Mouse (Mus musculus) spleen, adult 18-20 months (tissue): ENCODE measurements around the gene Frmpd1.

Experiments
- DNase-seq, 2 experiments: peaks; one replicate each; pipeline ENCODE4 v3.0.0; 2022; ENCODE audit warnings: mixed read lengths in 2 of 2

Frmpd1 gene

GRCm38 (mm10) chr4:45184521-45185330 lies at the start of gene Frmpd1:
Frmpd1 (plus strand) TSS chr4:45184875.
- peak in 1 of 2 experiments; percentile 30 for DNase-seq

GRCm38 (mm10) chr4:45137636-45138035 lies 47.0 kb upstream of the Frmpd1 start:
- DNase-seq: no peak

- no peak for DNase-seq
Measured at GRCm38 (mm10) chr4:45141835-45142234, 42.8 kb upstream of the Frmpd1 start.

GRCm38 (mm10) chr4:45142411-45142810 lies 42.3 kb upstream of the Frmpd1 start:
- DNase-seq: no peak

DNA sequence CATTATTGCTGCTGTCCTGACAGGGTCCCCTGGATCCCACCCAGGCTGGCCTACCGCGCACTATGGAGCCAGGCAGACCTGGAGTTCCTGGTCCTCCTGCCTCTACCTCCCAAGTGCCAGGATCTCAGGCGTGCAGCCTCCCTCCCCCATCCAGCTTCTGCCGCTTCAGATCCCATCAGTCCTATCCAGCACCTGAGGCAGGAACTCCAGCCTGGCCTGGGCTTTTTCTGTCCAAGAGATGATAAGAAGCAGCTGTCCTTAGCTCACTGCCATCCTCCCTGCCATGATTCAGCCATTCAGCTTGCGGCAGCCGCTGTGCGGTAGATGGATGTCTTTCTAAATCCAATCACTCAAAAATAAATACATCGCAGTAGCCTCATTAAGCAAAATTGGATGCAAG lies 41.7 kb upstream of the Frmpd1 start:
- no peak for DNase-seq

GRCm38 (mm10) chr4:45156433-45156832 lies 28.2 kb upstream of the Frmpd1 start:
- DNase-seq: no peak

DNA sequence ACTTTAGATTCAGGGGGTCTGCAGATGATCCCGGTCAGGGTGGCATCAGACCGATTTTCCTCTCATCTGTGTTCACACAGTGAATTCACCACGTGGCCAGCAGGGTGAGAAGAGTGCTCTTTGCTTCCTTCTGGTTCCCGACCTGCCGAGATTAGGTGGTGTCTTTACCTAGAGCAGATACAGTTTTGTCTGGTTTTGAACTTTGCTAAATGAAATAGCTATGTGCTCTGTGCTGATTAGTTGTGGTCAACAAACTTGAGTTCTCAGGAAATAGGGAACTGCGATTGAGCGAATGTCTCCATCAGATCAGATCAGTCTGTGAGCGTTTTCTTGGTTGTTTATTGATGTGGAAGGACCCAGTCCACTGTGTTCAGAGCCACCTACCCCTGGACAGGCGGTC lies 26.1 kb upstream of the Frmpd1 start:
- DNase-seq: no peak

- DNase-seq: no peak
Measured at GRCm38 (mm10) chr4:45160773-45161172, 23.9 kb upstream of the Frmpd1 start.

- DNase-seq: no peak
Measured at GRCm38 (mm10) chr4:45163711-45164110, 21.0 kb upstream of the Frmpd1 start.

DNA sequence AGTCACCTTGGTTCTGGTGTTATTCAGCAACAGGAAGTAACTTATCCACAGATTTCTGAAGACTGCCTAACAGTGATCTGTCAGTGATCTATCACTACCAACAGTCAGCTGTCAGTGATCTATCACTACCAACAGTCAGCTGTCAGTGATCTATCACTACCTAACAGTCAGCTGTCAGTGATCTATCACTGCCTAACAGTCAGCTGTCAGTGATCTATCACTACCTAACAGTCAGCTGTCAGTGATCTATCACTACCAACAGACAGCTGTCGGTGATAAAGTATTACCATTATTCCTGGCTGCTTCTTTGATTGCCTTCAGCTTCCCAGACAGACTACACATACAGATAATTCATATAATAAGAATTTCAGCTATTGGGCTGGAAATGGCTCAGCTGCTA lies 19.2 kb upstream of the Frmpd1 start:
- DNase-seq: no peak

DNA sequence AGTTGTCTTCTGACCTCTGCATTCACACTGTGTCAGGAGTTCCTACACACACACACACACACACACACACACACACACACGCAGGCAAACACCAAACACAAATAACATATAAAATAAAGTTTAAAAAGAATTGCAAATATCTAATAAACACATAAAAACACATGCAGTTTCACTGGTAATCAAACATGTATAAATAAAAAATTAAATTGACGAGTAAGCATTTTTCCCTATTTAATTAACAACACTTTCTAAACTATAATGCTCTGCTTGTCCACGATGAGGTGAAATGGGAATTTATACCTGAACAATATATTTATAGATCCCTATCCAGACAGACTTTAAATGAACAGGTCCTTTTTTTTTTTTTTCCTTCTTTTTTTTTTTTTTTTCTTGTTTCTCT lies 18.7 kb upstream of the Frmpd1 start:
- no peak for DNase-seq

- DNase-seq: no peak
Measured at GRCm38 (mm10) chr4:45171340-45171739, 13.3 kb upstream of the Frmpd1 start.

DNA sequence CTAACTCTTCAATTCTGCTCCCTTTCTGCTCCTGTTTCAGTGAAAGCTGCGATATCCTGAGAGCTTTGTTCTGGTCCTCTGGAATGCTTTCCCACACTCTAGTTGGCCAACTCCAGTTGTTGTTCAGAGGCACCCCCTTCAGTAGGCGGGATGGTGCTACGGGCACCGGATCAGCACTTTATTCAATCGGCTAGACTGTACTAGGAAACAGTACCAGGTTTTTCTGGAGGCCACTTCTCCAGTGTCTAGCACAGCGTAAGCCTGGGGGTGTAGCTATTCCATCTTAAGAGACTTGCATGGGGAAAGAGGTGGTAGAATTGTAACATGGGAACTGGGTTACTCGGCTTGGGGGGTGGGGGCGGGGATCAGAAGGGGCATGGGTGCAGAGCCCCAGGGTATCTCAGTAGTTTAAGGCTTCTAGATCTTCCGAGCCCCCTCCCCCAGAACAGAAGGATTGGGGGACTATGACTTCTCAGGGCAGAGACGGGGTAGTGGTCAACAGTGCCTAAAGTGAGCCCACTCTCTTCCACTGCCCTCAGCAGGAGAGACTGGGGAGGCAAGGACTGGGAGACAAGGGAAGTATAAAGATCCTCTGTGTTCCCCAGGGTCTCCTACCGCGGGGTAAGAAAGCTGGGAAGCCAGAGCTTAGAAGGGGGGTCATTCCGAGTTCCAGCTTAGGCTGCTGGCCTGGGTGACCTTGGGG lies 706 bp upstream of the Frmpd1 start:
- no peak for DNase-seq

- DNase-seq: no peak
Measured at GRCm38 (mm10) chr4:45185331-45185669, 625 bp downstream of the Frmpd1 start.

DNA sequence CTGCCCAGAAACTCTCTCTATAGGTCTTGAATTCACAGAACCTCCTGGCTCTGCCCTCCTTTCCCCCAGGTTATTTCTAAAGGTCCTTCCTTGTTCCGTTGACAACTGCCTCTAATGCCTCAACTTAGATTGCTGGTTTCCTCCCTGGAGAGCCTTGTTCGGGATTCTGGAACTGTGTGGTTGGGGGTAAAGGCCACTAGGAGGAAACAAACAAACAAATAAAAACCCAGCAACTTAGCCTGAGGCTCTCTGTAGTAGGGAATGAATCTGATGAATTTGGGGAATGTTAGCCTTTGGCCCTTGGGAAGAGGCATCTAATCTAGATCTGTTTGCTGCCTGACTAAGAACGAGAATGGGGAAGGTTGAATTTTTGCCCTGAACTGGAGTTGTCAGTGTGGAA lies 13.6 kb downstream of the Frmpd1 start:
- DNase-seq: no peak

GRCm38 (mm10) chr4:45203283-45203682 lies 18.6 kb downstream of the Frmpd1 start:
- no peak for DNase-seq

DNA sequence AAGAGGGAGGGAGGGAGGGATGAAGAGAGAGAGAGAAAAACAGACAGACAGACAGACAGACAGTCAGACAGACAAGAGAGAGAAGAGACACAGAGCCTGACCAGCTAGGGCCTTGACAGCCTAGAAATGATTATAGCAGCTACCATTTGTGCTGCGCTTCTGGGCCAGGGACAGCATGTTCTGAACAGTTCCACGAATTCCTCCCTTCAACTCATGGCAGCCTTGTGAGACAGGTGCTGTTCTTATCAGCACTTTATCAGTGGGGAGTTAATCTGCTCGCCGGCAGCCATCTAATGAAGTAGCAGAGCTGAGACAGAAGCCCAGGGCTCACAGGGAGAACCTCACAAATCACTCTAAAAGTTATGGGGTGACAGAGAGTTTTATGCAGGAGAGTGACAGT lies 22.8 kb downstream of the Frmpd1 start:
- DNase-seq: no peak

DNA sequence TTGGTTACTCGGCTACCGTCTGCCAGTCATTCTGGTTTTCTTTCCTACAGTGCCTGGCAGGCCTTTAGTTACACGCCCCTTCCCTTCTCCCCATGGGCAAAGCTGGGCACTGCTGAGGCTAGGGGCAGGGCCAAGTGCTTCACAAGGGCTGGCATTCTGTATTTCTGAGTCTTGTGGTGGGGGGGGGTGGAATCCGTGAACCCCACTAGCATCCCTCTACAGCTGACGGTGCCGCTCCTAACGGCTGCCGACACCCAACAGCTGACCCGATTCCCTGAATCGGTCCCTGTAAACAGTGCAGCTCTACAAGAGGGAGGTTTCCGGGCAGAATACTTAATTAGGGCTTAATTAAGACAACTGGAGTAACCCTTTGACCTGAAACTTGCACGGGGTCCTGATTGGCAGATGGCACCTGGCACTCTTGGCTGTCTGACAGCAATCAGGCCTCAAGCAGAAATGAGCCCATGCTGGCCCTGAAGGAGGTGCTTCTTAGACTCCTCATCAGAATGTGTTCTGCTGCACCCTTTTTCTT lies 24.2 kb downstream of the Frmpd1 start:
- DNase-seq: no peak

DNA sequence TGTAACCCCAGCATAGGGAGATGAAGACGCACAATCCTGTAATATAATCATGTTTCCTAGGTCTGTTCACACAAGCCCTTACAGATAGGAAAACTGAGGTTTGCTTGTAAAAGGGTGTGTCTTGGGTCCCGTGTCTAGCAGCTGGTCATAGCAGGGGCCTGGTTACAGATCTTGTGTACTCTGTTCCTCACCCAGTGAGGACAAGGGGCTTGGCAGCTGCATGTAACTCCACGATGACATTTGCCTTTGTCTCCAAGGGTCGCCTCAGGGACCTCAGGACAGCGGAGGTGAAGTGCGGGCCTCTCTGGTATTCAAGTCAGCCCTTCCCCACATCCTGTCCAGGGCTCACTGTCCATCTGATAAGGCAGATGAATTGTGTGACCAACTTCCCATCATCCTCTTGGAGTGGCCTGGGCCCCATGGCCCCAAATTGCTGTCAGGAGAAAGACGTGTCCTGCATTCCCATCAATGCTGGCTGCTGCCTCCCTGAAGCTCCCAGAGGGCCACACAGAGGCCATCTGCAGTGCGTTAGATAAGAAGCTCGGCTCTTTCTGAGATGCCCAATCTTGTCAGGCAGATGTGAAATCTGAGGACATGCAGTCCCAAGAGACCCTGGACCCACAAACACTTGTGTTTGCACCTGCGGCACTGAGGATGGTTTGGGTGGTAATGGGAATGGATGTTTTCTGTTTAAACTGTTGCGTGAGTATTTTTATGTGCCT lies 27.8 kb downstream of the Frmpd1 start:
- no peak for DNase-seq

DNA sequence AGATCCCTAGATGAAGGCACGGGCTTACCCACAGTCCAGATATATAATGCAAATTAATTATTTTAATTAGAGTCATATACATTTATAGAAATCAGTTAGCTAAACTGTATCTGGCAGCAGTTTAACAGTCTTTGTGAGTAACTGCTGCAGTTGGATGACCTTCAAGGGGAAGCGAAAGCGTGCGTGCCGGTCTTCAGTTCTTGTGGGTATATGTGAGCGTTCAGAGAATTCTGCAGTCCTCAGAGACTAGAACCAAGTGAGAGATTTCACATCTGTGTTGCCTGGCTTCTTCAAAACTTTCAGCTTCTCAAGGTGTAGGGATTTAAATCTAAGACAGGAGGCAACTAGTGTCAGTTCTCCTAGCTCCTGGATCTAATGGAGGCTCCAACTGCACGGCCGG lies 35.3 kb downstream of the Frmpd1 start:
- DNase-seq: peak in 1 of 2 experiments; percentile 16

GRCm38 (mm10) chr4:45222395-45222794 lies 37.7 kb downstream of the Frmpd1 start:
- no peak for DNase-seq

GRCm38 (mm10) chr4:45230263-45230662 lies 45.6 kb downstream of the Frmpd1 start:
- no peak for DNase-seq

DNA sequence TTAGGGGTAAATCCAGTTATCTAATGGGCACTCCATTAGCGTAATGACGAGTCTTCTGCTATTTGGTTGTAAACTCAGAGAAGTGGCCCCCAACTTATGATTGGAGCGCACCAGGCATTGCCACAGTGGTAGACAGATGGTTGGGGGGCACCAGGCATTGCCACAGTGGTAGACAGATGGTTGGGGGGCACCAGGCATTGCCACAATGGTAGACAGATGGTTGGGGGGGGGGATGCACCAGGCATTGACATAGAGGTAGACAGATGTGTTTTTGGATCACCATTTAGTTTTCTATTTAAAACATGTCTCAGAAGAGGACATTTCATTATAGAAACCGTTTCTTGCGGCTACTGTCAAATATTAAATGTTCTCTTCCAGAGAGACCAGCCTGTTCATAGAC lies 53.6 kb downstream of the Frmpd1 start:
- DNase-seq: no peak

- DNase-seq: no peak
Measured at GRCm38 (mm10) chr4:45241330-45241729, 56.7 kb downstream of the Frmpd1 start.
